Mouse (Mus musculus) urinary bladder, postnatal 14 days (tissue): ENCODE results near the gene Klk9.

Experiments
- DNase-seq: peaks from one replicate; pipeline ENCODE4 v3.0.0; 2021; ENCODE audit warnings: low spot score

Klk9 gene

GRCm38 (mm10) chr7:43796355-43796754 is 4.7 kb downstream of the Klk9 start:
- no peak for DNase-seq

DNA sequence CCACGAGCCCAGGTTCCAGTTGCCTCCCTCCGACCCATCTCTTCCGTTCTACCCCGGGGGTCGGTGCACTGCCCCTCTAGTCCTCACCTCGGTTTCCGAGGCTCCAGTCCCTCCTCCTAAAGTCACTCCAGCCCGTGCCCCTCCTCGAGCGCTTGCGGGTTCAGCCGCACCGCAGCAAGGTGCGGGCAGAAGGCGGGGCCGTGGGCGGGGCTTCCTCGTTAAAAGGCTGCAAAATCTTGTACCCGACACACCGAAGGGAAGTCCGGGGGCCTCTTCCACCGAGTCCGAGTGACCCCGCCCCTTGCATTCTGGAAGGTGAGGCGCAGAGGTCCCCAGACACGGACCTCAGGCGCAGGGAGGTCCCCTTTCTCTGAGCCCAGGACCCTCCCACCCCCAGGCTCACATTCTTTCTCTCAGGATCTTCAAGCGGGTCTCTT is 5.7 kb downstream of the Klk9 start, which contains the start of gene Klk8:
TSS of gene Klk8 (plus strand) at position 245 of the 437 bp plus-strand sequence.
- peak; percentile 56 for DNase-seq

DNA sequence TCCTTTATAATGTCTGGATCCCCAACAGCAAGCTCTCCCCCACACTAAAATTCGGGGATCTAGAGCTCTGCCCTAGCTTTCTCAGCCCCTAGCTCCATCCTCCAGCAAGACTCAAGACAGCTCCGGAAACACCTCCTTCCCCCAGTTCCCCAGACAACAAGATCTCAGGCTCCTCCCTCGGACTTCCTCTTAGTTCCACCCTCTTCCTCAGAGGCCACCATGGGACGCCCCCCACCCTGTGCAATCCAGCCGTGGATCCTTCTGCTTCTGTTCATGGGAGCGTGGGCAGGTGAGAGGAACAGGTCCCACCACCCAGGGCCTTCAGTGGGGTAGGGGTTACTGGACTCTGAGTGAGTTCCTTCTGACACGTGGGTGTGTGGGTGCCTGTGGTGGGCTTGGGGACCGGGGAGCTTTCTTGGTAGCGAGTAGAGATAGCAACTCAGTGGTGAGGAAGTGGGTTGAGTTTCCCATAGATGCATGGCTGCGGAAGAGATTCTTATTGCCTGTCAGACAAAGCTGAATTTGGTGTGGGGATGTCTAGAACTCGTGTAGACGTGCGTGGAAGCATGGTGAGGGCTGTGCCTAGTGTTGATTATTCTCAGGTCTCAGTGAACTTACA is 6.3 kb downstream of the Klk9 start:
- no peak for DNase-seq

DNA sequence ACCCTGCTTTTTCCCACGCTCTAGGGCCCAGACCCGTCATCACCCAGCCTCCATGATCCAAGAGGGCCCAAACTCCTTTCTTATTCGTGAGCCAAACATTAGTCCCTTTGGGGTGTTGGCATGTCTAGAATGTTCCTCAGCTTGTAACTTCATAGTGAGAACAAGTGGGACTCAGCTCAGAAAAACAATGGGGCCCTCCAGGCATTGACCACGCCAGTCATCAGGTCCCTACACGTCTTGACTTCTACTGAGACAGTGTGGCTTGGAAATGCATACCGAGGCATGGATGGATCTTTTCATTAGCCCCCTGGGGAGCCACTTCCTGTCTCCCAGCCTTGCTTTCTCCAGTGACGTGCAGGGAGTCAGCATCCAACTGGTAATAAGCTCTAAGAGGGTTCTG is 8.2 kb downstream of the Klk9 start:
- DNase-seq, result no peak

- no peak for DNase-seq
Measured at GRCm38 (mm10) chr7:43810994-43811393, 19.3 kb downstream of the Klk9 start, which contains the start of gene Klk7. TSS of gene Klk7 (plus strand) at chr7:43811294.

DNA sequence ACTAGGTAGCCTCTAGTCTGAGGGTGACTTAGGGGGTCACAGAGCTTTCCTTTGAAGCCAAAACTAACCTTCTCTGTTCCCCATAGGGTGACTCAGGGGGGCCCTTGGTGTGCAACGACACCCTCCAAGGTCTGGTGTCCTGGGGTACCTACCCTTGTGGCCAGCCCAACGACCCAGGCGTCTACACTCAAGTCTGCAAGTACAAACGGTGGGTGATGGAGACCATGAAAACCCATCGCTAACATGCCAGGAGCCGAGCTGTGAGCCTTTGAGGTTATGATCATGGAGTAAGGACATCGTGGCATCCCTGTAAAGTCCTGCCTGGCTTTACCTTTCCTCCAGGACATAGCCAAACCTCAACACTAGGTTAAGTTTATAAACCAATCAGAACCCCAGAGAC is 23.5 kb downstream of the Klk9 start:
- no peak for DNase-seq

DNA sequence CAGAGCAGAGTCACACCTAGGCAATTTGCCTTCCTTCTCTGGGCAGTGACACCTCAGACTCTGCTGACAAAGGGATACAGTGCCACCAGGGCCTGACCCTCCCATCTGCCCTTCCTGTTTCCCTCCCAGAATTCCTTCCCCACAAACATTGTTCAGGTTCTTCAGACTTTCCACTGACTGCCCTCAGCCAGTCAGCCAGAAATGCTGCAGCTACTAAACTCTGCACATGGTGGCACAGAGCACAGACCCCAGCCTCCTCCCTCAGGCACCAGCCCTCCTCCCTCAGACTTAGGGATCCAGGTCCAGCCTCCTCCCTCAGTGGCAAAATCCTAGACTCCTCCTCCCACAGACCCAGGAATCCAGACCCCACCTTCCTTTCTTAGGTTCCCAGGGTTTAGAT is 25.1 kb downstream of the Klk9 start:
- no peak for DNase-seq

- no peak for DNase-seq
Measured at GRCm38 (mm10) chr7:43821581-43821980, 29.9 kb downstream of the Klk9 start.

DNA sequence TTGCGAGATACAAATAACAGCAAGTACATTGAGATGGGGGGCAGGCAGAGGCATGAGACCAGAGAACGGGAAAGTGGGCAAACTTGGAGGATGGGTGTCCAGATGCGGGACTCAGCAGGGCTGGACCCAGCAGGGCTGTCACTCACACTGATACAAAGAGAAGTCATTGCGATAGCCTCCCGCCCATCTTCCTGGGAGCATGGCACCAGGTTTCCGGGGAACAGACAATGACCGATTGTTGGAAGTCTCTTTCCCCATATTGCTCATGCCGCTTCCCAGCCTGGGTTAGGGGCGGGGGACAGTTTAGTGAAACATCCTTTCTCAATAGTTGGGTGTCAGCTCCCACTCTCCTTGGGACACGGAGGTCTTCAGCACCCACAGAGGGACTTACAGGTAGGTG is 32.5 kb downstream of the Klk9 start, which contains the start of gene Klk6:
TSS of gene Klk6 (plus strand) at position 301 of the 400 bp plus-strand sequence.
- no peak for DNase-seq

DNA sequence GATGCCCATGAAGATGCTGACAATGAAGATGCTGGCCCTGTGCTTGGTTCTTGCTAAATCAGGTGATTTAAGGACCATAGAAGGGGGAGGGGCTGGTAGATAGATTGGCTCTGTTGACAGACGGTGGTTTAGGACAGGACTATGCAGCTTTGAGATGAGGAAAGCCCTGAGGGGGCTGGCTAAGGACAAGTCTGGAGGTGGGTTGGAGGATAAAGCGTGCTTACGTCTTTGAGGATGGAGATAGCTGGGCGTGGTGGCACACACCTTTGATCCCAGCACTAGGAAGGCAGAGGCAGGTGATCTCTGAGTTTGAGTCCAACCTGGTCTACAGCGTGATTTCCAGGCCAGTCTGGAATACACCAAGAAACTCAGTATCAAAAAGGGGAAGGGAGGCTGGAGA is 34.4 kb downstream of the Klk9 start:
- no peak for DNase-seq

DNA sequence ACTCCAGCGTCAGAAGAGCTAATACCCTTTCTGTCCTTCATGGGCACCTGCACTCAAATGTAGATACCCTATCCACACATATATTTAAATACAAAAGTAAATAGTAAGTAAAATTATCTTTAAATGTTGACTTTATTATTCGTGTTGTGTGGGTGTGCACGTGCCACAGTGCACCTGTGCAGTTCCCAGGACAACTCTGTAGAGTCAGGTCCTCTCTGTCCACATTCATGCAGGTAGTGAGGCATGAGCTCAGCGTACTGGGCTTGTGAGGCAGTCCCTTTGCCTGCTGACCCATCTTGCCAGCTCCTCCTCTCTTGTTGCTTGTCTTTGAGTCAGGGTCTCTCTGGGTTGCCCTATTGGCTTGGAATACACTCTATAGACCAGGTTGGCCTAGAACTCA is 36.0 kb downstream of the Klk9 start:
- DNase-seq, result no peak

- DNase-seq, result no peak
Measured at GRCm38 (mm10) chr7:43829006-43829405, 37.3 kb downstream of the Klk9 start.

DNA sequence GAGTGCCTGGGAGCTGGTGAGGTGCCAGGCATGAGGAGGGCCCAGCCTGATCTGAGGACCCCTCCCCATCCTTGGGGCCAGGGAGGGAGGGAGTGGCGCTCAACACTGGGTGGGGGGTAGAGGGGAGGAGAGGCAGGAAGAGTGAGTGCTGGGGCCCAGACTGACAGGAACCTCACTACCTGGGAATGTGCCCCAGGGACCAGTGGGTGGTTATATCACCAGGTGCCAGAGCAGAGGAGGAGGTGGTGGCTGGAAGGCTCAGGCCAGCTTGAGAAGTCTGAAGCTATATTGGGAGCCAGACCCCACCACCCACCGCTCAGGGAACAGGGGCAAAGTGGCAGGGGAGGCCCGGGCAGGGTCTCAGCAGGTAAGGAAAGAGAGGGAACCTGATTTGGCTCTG is 50.0 kb downstream of the Klk9 start, which contains the start of gene Klk5:
TSS of gene Klk5 (plus strand) at position 271 of the 400 bp plus-strand sequence.
- DNase-seq, result no peak

DNA sequence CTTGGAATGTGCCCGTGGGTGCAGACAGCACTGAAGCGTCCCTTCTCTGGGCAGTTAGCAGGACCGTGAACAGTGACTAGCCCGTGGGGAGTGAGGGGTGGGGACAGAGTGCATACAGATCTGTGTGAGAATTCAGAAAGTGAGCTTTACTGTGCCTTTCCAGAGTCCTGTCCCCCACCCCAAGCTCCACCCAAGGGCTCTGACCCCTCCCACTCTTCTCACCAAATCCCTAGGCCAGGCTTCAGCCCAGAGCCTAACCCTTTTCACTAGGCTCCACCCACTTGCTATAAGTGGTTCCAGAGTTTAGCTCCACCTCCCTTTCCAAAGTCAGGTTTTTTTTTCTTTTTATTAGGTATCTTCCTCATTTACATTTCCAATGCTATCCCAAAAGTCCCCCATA is 52.1 kb downstream of the Klk9 start:
- no peak for DNase-seq
